In genomic region chr6:112365294-112365693, GRCm38 (mm10) we compare ENCODE assay signal across 19 mouse cellular contexts. TPM values are rescaled to one million over a fixed set of nuclear protein-coding genes. Genes with fewer than 3 reads are reported as not detected.
DNase-seq lines count a peak whose midpoint lies in the region; ATAC-seq and TF ChIP-seq lines count a peak whose summit lies in the region.
"Had no signal": no experiment of that assay in that cellular context is flagged by ENCODE, and none has a peak within 500 bp of the region (broad histone marks: within the 10 kb centered on the region; RNA-seq: fewer than 3 reads in every experiment).

No protein-coding gene starts in this region.

- H3K4me2 ChIP-seq in kidney, embryonic 15.5 days, result no peak overlapping the region
- H3K4me2 ChIP-seq: embryonic facial prominence, embryonic 12.5 days; hindbrain, embryonic 12.5 days; liver, embryonic 13.5 days; lung, embryonic 15.5 days; stomach, embryonic 15.5 days had no signal

- no peaks in the 10 kb centered on the region for H3K27me3 ChIP-seq in kidney, embryonic 15.5 days
- H3K27me3 ChIP-seq: embryonic facial prominence, embryonic 12.5 days; hindbrain, embryonic 12.5 days; liver, embryonic 13.5 days; lung, embryonic 15.5 days; Patski; stomach, embryonic 15.5 days had no signal

- H3K27ac ChIP-seq in kidney, embryonic 15.5 days, result no peak overlapping the region
- H3K27ac ChIP-seq in ES-E14 (ENCODE audit: insufficient read depth, low read depth, low read length, poor library complexity, severe bottlenecking), result no peak overlapping the region
- H3K27ac ChIP-seq: embryonic facial prominence, embryonic 12.5 days; hindbrain, embryonic 12.5 days; liver, embryonic 13.5 days; lung, embryonic 15.5 days; stomach, embryonic 15.5 days had no signal

- no peak overlapping the region for H3K9ac ChIP-seq in kidney, embryonic 15.5 days
- H3K9ac ChIP-seq in ES-E14 (ENCODE audit: insufficient read depth, low read depth, low read length, poor library complexity, severe bottlenecking), result peak overlapping the region; percentile 27; the same call in 1 of the 2 replicates
- H3K9ac ChIP-seq: embryonic facial prominence, embryonic 12.5 days; hindbrain, embryonic 12.5 days; liver, embryonic 13.5 days; lung, embryonic 15.5 days; stomach, embryonic 15.5 days had no signal

- H3K36me3 ChIP-seq in kidney, embryonic 15.5 days, result no peaks in the 10 kb centered on the region
- no peaks in the 10 kb centered on the region for H3K36me3 ChIP-seq in ES-E14 (ENCODE audit: control insufficient read depth, insufficient read depth, low read length, poor library complexity, severe bottlenecking)
- H3K36me3 ChIP-seq: embryonic facial prominence, embryonic 12.5 days; hindbrain, embryonic 12.5 days; liver, embryonic 13.5 days; lung, embryonic 15.5 days; stomach, embryonic 15.5 days had no signal

- ATAC-seq in kidney, embryonic 15.5 days (replicated peaks; ENCODE audit: low FRiP score), result no peak
- ATAC-seq in activated CD4-positive, CD25-positive, alpha-beta regulatory T cell, adult 4 months, result no peak
- ATAC-seq: intestine, postnatal 0 days; Patski had no signal

- 72% methylated on average over 10 of the region's 10 CpGs for WGBS in kidney, embryonic 15.5 days

- no peak overlapping the region for H3K4me3 ChIP-seq in kidney, embryonic 15.5 days (replicated peaks)
- H3K4me3 ChIP-seq in ES-E14 (ENCODE audit: insufficient read depth in 1 of 2, low read depth in 1 of 2, low read length in 2 of 2, poor library complexity in 1 of 2, severe bottlenecking in 1 of 2), result peak overlapping the region; percentile 46 to 69
- H3K4me3 ChIP-seq: embryonic facial prominence, embryonic 12.5 days; hindbrain, embryonic 12.5 days; liver, embryonic 13.5 days; lung, embryonic 15.5 days; megakaryocyte, embryonic 14.5 days; stomach, embryonic 15.5 days had no signal

- H3K4me1 ChIP-seq in kidney, embryonic 15.5 days, result 0 out of 2 replicates have a peak, but pooled peaks cover 2% of the 10 kb centered on the region
- no peaks in the 10 kb centered on the region for H3K4me1 ChIP-seq in ES-E14 (ENCODE audit: control insufficient read depth in 2 of 2, insufficient read depth in 2 of 2, low read length in 2 of 2, poor library complexity in 1 of 2)
- H3K4me1 ChIP-seq: embryonic facial prominence, embryonic 12.5 days; hindbrain, embryonic 12.5 days; liver, embryonic 13.5 days; lung, embryonic 15.5 days; megakaryocyte, embryonic 14.5 days; stomach, embryonic 15.5 days had no signal

- no peaks in the 10 kb centered on the region for H3K9me3 ChIP-seq in kidney, embryonic 15.5 days (replicated peaks)
- H3K9me3 ChIP-seq in ES-E14 (ENCODE audit: control insufficient read depth, insufficient read depth, low read depth, low read length), result no peaks in the 10 kb centered on the region
- H3K9me3 ChIP-seq: embryonic facial prominence, embryonic 12.5 days; hindbrain, embryonic 12.5 days; liver, embryonic 13.5 days; lung, embryonic 15.5 days; stomach, embryonic 15.5 days had no signal

- DNase-seq in kidney, adult 9 months, result peak; percentile 17
- peak; percentile 40 for DNase-seq in testis, postnatal 14 days (ENCODE audit: low spot score)
- DNase-seq in testis, postnatal 10 days (ENCODE audit: low spot score), result no peak
- no peak for DNase-seq in ES-E14 (ENCODE audit: low read depth, low spot score)
- no peak for DNase-seq in retina, postnatal 1 day
- DNase-seq: gastrocnemius, postnatal 25 days; liver, embryonic 13.5 days had no signal

- in situ Hi-C loops in ES-E14 (cut with MboI; ENCODE audit: low sequenced_read_pairs in 2 of 2, unreplicated experiment in 2 of 2), result loop anchor here in 1 of 2 experiments (10.0 to 25.0 kb wide), 2 partner anchors 230 to 1303 kb away; no protein-coding TSS in a partner anchor

TF ChIP-seq in ES-E14, 5 proteins besides CTCF, POLR2A, EP300 and RAD21:
- peak; percentile 58; the same call in 1 of the 2 replicates for TF ChIP-seq CHD2 (IDR thresholded peaks at IDR 0.05; ENCODE audit: low read depth, low read length)
- no peak for TF ChIP-seq HCFC1 (IDR thresholded peaks at IDR 0.05; ENCODE audit: borderline replicate concordance, insufficient read depth, low read length)
- TF ChIP-seq ZNF384 (IDR thresholded peaks at IDR 0.05; ENCODE audit: low read depth, low read length), result no peak
- TF ChIP-seq ZC3H11A (IDR thresholded peaks at IDR 0.05; ENCODE audit: borderline replicate concordance, low read depth, low read length), result no peak

RNA-seq across cellular contexts. Expression of gene Ssu2, which starts 22.5 kb away (rescaled TPM):
- 3.2 and 3.5 TPM in 2 replicates for polyA plus RNA-seq in kidney, embryonic 15.5 days (2015; fragmentation: Nextera tagmentation; extraction: Ambion mirVana)
- 0.37 and 0.58 TPM in 2 replicates for total RNA-seq in ES-E14 (2012; rRNA removed)
- polyA plus RNA-seq in activated CD4-positive, CD25-positive, alpha-beta regulatory T cell, adult 4 months (2017; shearing (Covaris generic)), result not detected
- polyA plus RNA-seq: forebrain, embryonic 11.5 days; midbrain, embryonic 14.5 days; neural tube, embryonic 14.5 days; Patski had no signal

Comparison
In these comparisons a context has a peak if more than half of its experiments do, and no peak if none do; other contexts are left out.
1. DNase-seq: peak in kidney, adult 9 months (single experiment) and testis, postnatal 14 days (single experiment); none in testis, postnatal 10 days (single experiment), ES-E14 (single experiment) and retina, postnatal 1 day (single experiment).